Mouse (Mus musculus): ENCODE data around the gene Smbd1.

GRCm38 (mm10) chr16:32784840-32785239 lies 25.4 kb downstream of the Smbd1 start:
- TF ChIP-seq GATA1 (IDR thresholded peaks at IDR 0.05; ENCODE audit: low read length) (no peak), TAL1 (IDR thresholded peaks at IDR 0.05; ENCODE audit: low read length) (no peak)
